Mouse (Mus musculus): ENCODE data around the gene Large1. TPM values are rescaled to one million over a fixed set of nuclear protein-coding genes. Genes with fewer than 3 reads are reported as not detected.
"Not testable (repeated sequence)": the region's sequence is repeated elsewhere in the genome, so short reads cannot be mapped to it uniquely, and the experiment has no call there.

Gene Large1
- total and polyA plus RNA-seq, 3 experiments: not detected

DNA sequence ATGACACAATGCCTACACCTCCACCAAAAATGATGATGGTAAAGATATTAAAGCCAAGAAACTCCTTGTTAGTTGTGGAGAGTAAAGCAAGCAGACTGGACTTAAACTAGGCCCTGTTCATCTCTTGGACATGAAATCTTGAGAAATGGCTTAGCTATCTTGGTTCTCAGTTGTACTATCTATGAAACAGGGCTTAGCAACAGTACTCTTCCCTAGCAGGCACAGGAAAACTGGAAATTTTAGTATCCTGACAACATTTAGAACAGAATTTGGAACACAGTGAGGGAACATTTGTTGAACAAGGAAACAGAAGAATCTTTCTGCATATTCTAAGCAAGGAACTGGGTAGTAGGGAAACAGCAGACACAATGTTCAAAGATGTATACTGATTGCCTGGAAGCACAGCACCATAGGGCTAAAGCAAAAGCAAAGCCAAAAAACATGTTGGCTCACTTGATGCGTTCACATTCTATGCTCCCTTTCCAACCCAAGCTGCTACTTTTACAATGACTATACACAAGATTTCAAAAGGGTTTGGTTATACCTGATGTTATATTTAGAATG lies 240.9 kb downstream of the Large1 start:
- Histone ChIP-seq H3K27ac (ENCODE audit: insufficient read depth, low read depth) (no peak overlapping the region), H3K36me3 (replicated peaks in 1 of 2; ENCODE audit: control insufficient read depth in 1 of 2, insufficient read depth in 1 of 2, low read length in 1 of 2) (no peaks in the 10 kb centered on the region), H3K4me3 (replicated peaks in 1 of 3; ENCODE audit: low read depth in 2 of 3, low read length in 2 of 3, poor library complexity in 1 of 3) (no peak overlapping the region), H3K79me2 (replicated peaks; ENCODE audit: control insufficient read depth, extremely low read depth, insufficient read depth, poor library complexity, severe bottlenecking) (no peaks in the 10 kb centered on the region), H3K9me3 (replicated peaks; ENCODE audit: low read length) (no peaks in the 10 kb centered on the region), H3K4me2 (ENCODE audit: insufficient read depth, low read depth, poor library complexity, severe bottlenecking) (no peak overlapping the region), H3K4me1 (ENCODE audit: control insufficient read depth in 1 of 2, insufficient read depth in 2 of 2) (no peaks in the 10 kb centered on the region), H3K9ac (ENCODE audit: insufficient read depth, low read depth) (no peak overlapping the region), H3K27me3 (replicated peaks) (peaks cover 29% of the 10 kb centered on the region)
- DNase-seq (ENCODE audit: extremely low read depth): no peak
- in situ Hi-C loops (cut with MboI; ENCODE audit: low pct_ligation_motif_present, low pct_unique_long_range_greater_than_20kb, low sequenced_read_pairs): no loop called here
- TF ChIP-seq NELFE (IDR thresholded peaks at IDR 0.05; ENCODE audit: low read depth, low read length) (no peak), TBP (conservative IDR thresholded peaks at IDR 0.05; ENCODE audit: low read depth, low read length) (no peak), MXI1 (IDR thresholded peaks at IDR 0.05; ENCODE audit: low read depth, low read length) (no peak), BHLHE40 (IDR thresholded peaks at IDR 0.05; ENCODE audit: low read depth, low read length) (no peak), JUND (conservative IDR thresholded peaks at IDR 0.05; ENCODE audit: low read depth, low read length) (no peak), MEF2A (IDR thresholded peaks at IDR 0.05; ENCODE audit: borderline replicate concordance, low read depth, low read length) (no peak), GABPA (IDR thresholded peaks at IDR 0.05; ENCODE audit: insufficient replicate concordance, low read depth, low read length) (no peak)
- dilution Hi-C loops (cut with MboI; ENCODE audit: extremely low pct_ligation_motif_present, extremely low pct_unique_long_range_greater_than_20kb, low sequenced_read_pairs): no loop called here

GRCm38 (mm10) chr8:73104089-73104488 lies 249.3 kb downstream of the Large1 start:
- in situ Hi-C loops (cut with MboI; ENCODE audit: low pct_ligation_motif_present, low pct_unique_long_range_greater_than_20kb, low sequenced_read_pairs): no loop called here
- TF ChIP-seq CHD1 (IDR thresholded peaks at IDR 0.05; ENCODE audit: low read depth, low read length) (no peak), NELFE (IDR thresholded peaks at IDR 0.05; ENCODE audit: low read depth, low read length) (no peak)
- no peak for DNase-seq (ENCODE audit: extremely low read depth)

GRCm38 (mm10) chr8:73101069-73101468 lies 252.3 kb downstream of the Large1 start:
- no peaks in the 10 kb centered on the region for H3K36me3 ChIP-seq (replicated peaks in 1 of 2; ENCODE audit: control insufficient read depth in 1 of 2, insufficient read depth in 1 of 2, low read length in 1 of 2)
- H3K79me2 ChIP-seq (replicated peaks; ENCODE audit: control insufficient read depth, extremely low read depth, insufficient read depth, poor library complexity, severe bottlenecking): no peaks in the 10 kb centered on the region
- no peak overlapping the region for H3K27ac ChIP-seq (ENCODE audit: insufficient read depth, low read depth)
- TF ChIP-seq MXI1 (IDR thresholded peaks at IDR 0.05; ENCODE audit: low read depth, low read length) (no peak), MAX (IDR thresholded peaks at IDR 0.05; ENCODE audit: low read length) (no peak), GABPA (IDR thresholded peaks at IDR 0.05; ENCODE audit: insufficient replicate concordance, low read depth, low read length) (no peak), ETS1 (conservative IDR thresholded peaks at IDR 0.05; ENCODE audit: low read depth, low read length) (no peak), MAFK (IDR thresholded peaks at IDR 0.05; ENCODE audit: insufficient replicate concordance, low read length) (no peak), NRF1 (IDR thresholded peaks at IDR 0.05; ENCODE audit: low read depth, low read length) (no peak), CTCF (conservative IDR thresholded peaks at IDR 0.05 in 1 of 2, IDR thresholded peaks at IDR 0.05 in 1 of 2; ENCODE audit: low read depth in 2 of 2, low read length in 2 of 2) (no peak), RCOR1 (conservative IDR thresholded peaks at IDR 0.05; ENCODE audit: low read depth, low read length) (no peak), USF2 (conservative IDR thresholded peaks at IDR 0.05; ENCODE audit: low read depth, low read length) (no peak)
- no peak overlapping the region for H3K4me3 ChIP-seq (replicated peaks in 1 of 3; ENCODE audit: low read depth in 2 of 3, low read length in 2 of 3, poor library complexity in 1 of 3)
- H3K9ac ChIP-seq (ENCODE audit: insufficient read depth, low read depth): no peak overlapping the region
- H3K4me1 ChIP-seq (ENCODE audit: control insufficient read depth in 1 of 2, insufficient read depth in 2 of 2): peaks cover 0 to 5% of the 10 kb centered on the region in 2 experiments; a peak in 1 of 4 replicates
- H3K4me2 ChIP-seq (ENCODE audit: insufficient read depth, low read depth, poor library complexity, severe bottlenecking): no peak overlapping the region
- no peak for DNase-seq (ENCODE audit: extremely low read depth)
- in situ Hi-C loops (cut with MboI; ENCODE audit: low pct_ligation_motif_present, low pct_unique_long_range_greater_than_20kb, low sequenced_read_pairs): no loop called here
- H3K27me3 ChIP-seq (replicated peaks): peaks cover 6% of the 10 kb centered on the region
- H3K9me3 ChIP-seq (replicated peaks; ENCODE audit: low read length): no peaks in the 10 kb centered on the region
- dilution Hi-C loops (cut with MboI; ENCODE audit: extremely low pct_ligation_motif_present, extremely low pct_unique_long_range_greater_than_20kb, low sequenced_read_pairs): no loop called here

More at GRCm38 (mm10) chr8:73104089-73104488, 249.3 kb downstream of the Large1 start:
- H3K36me3 ChIP-seq (replicated peaks in 1 of 2; ENCODE audit: control insufficient read depth in 1 of 2, insufficient read depth in 1 of 2, low read length in 1 of 2): no peaks in the 10 kb centered on the region
- H3K4me3 ChIP-seq (replicated peaks in 1 of 3; ENCODE audit: low read depth in 2 of 3, low read length in 2 of 3, poor library complexity in 1 of 3): no peak overlapping the region
- dilution Hi-C loops (cut with MboI; ENCODE audit: extremely low pct_ligation_motif_present, extremely low pct_unique_long_range_greater_than_20kb, low sequenced_read_pairs): no loop called here
- H3K4me2 ChIP-seq (ENCODE audit: insufficient read depth, low read depth, poor library complexity, severe bottlenecking): no peak overlapping the region
- peaks cover 4% of the 10 kb centered on the region for H3K27me3 ChIP-seq (replicated peaks)
- H3K27ac ChIP-seq (ENCODE audit: insufficient read depth, low read depth): no peak overlapping the region
- H3K4me1 ChIP-seq (ENCODE audit: control insufficient read depth in 1 of 2, insufficient read depth in 2 of 2): peaks cover 0 to 5% of the 10 kb centered on the region in 2 experiments; a peak in 1 of 4 replicates
- H3K9ac ChIP-seq (ENCODE audit: insufficient read depth, low read depth): no peak overlapping the region
- H3K79me2 ChIP-seq (replicated peaks; ENCODE audit: control insufficient read depth, extremely low read depth, insufficient read depth, poor library complexity, severe bottlenecking): no peaks in the 10 kb centered on the region
- no peaks in the 10 kb centered on the region for H3K9me3 ChIP-seq (replicated peaks; ENCODE audit: low read length)

DNA sequence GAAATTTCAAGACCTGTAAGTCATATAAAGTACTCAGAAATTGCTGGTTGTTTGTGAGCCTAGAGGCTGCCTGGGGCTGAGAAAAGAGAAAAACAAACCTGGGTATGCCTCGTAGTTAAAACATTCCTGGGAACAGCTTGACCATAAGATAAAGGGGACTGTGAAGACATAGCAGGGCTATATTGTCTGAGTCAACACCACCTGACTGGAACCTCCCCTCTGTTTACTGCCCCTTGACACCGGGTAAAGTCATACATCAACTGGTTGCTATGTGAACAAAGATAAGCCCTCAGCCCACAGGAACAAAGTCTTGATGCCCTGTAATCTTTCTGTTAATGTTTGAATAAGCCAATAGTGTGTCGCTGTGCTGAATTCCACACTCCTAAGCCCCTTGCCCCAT lies 252.7 kb downstream of the Large1 start:
- H3K4me3 ChIP-seq (replicated peaks in 1 of 3; ENCODE audit: low read depth in 2 of 3, low read length in 2 of 3, poor library complexity in 1 of 3); H3K4me2 ChIP-seq (ENCODE audit: insufficient read depth, low read depth, poor library complexity, severe bottlenecking); H3K79me2 ChIP-seq (replicated peaks; ENCODE audit: control insufficient read depth, extremely low read depth, insufficient read depth, poor library complexity, severe bottlenecking); H3K27me3 ChIP-seq (replicated peaks); H3K4me1 ChIP-seq (ENCODE audit: control insufficient read depth in 1 of 2, insufficient read depth in 2 of 2); H3K9me3 ChIP-seq (replicated peaks; ENCODE audit: low read length); H3K36me3 ChIP-seq (replicated peaks in 1 of 2; ENCODE audit: control insufficient read depth in 1 of 2, insufficient read depth in 1 of 2, low read length in 1 of 2); DNase-seq (ENCODE audit: extremely low read depth); dilution Hi-C loops (cut with MboI; ENCODE audit: extremely low pct_ligation_motif_present, extremely low pct_unique_long_range_greater_than_20kb, low sequenced_read_pairs); in situ Hi-C loops (cut with MboI; ENCODE audit: low pct_ligation_motif_present, low pct_unique_long_range_greater_than_20kb, low sequenced_read_pairs); H3K9ac ChIP-seq (ENCODE audit: insufficient read depth, low read depth); H3K27ac ChIP-seq (ENCODE audit: insufficient read depth, low read depth): not testable (repeated sequence)

Data from CH12.LX (cell line).